Mouse (Mus musculus) layer of hippocampus, adult 8-10 months (tissue): ENCODE measurements at regions not wholly inside any gene's neighbourhood (a gene's known extent, or its start where the extent isn't known, plus 50 kb on each side); places are given as distances from the start of the nearest gene placed in this dataset.
A peak's percentile ranks its signal among the peaks of the same experiment; 100 is the strongest.

Experiments
- DNase-seq, 2 experiments: peaks; one replicate each; pipeline ENCODE4 v3.0.0; 2022; ENCODE audit warnings: low spot score in 2 of 2

DNA sequence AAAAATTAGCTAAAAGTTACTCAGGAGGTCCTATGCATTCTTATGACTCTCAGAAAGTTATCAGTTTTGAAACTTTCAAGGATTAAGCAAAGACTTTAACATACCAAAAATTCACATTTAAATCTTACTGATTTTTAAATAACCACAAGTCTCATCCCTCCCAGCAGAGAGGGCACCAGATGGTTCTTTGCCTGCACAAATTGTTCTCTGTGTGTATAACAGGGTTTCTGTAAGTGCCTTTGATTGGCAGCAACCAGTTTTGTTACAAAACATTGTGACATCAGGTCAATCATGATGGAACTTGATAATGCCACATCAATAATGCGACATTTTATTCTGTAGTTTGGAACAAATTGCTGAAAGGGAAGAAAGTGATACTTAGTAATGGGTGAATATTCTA is 72.4 kb upstream of the Mei4 start:
- peak; percentile 6 to 24 for DNase-seq
